Mouse (Mus musculus) embryonic facial prominence, embryonic 15.5 days (tissue): Measurements from ENCODE around the gene Megf6. TPM values are rescaled to one million over a fixed set of nuclear protein-coding genes. Genes with fewer than 3 reads are reported as not detected.
A peak's percentile ranks its signal among the peaks of the same experiment; 100 is the strongest.

Experiments used
- ATAC-seq: fragments of 200-750 bp; cut with Nextera tagmentation; 2 replicates; pipeline ENCODE4 v1.8.0; 2017; ENCODE audit warnings: low read depth, moderate TSS enrichment; ENCODE audit not compliant: insufficient number of reproducible peaks, low FRiP score, low TSS enrichment
- H3K27ac ChIP-seq: fragments of 300-500 bp; sonication (generic); replicated peaks from 2 replicates; pipeline ENCODE4 v1.5.1; 2015; ENCODE audit warnings: mild to moderate bottlenecking, inconsistent platforms
- H3K27me3 ChIP-seq: fragments of 300-500 bp; sonication (generic); 2 replicates; pipeline ENCODE4 v1.6.1; 2015; ENCODE audit warnings: inconsistent platforms
- H3K36me3 ChIP-seq: fragments of 300-500 bp; sonication (generic); 2 replicates; pipeline ENCODE4 v1.6.1; 2015; ENCODE audit warnings: mild to moderate bottlenecking, inconsistent platforms
- H3K4me1 ChIP-seq: fragments of 300-500 bp; sonication (generic); 2 replicates; pipeline ENCODE4 v1.6.1; 2015; ENCODE audit warnings: inconsistent platforms
- H3K4me2 ChIP-seq: fragments of 300-500 bp; sonication (generic); replicated peaks from 2 replicates; pipeline ENCODE4 v1.6.1; 2015; ENCODE audit warnings: mild to moderate bottlenecking, inconsistent platforms
- H3K4me3 ChIP-seq: fragments of 300-500 bp; sonication (generic); replicated peaks from 2 replicates; pipeline ENCODE4 v1.5.1; 2015; ENCODE audit warnings: mild to moderate bottlenecking, inconsistent platforms
- H3K9ac ChIP-seq: fragments of 300-500 bp; sonication (generic); 2 replicates; pipeline ENCODE4 v1.6.1; 2015; ENCODE audit warnings: inconsistent platforms
- H3K9me3 ChIP-seq: fragments of 300-500 bp; sonication (generic); replicated peaks from 2 replicates; pipeline ENCODE4 v1.6.1; 2016; ENCODE audit warnings: inconsistent platforms
- WGBS: fragments of 180-500 bp; shearing (Covaris S2); methylation state at CpG from one replicate; pipeline ENCODE4 v1.1.7; 2015; 5-methylcytosine and 5-hydroxymethylcytosine counted together
- polyA plus RNA-seq: library from polyadenylated mRNA; unstranded; fragments of >200 nt; fragmentation: Nextera tagmentation; extraction: Ambion mirVana; gene quantifications from 2 replicates; pipeline ENCODE4 v1.2.1, GENCODE M21; 2015

Megf6 gene
- polyA plus RNA-seq, 1 experiment from 2014 or later: 146 TPM

GRCm38 (mm10) chr4:154309131-154309530 lies 138.6 kb downstream of the Megf6 start:
- H3K9ac ChIP-seq: no peak overlapping the region
- no peaks in the 10 kb centered on the region for H3K36me3 ChIP-seq
- no peak overlapping the region for H3K27ac ChIP-seq
- 90% methylated on average over 2 of the region's 2 CpGs for WGBS
- no peak for ATAC-seq
- H3K9me3 ChIP-seq: no peaks in the 10 kb centered on the region
- no peak overlapping the region for H3K4me2 ChIP-seq
- no peaks in the 10 kb centered on the region for H3K4me1 ChIP-seq
- no peak overlapping the region for H3K4me3 ChIP-seq
- H3K27me3 ChIP-seq: no peaks in the 10 kb centered on the region

GRCm38 (mm10) chr4:154310576-154311262 lies 140.2 kb downstream of the Megf6 start:
- Histone ChIP-seq H3K27me3 (no peaks in the 10 kb centered on the region), H3K4me1 (no peaks in the 10 kb centered on the region), H3K4me3 (no peak overlapping the region), H3K36me3 (no peaks in the 10 kb centered on the region), H3K4me2 (no peak overlapping the region), H3K27ac (no peak overlapping the region), H3K9me3 (no peaks in the 10 kb centered on the region), H3K9ac (no peak overlapping the region)
- no peak for ATAC-seq
- 57% methylated on average over 9 of the region's 9 CpGs for WGBS

GRCm38 (mm10) chr4:154312143-154312812 lies 141.7 kb downstream of the Megf6 start:
- Histone ChIP-seq H3K4me3 (no peak overlapping the region), H3K4me2 (no peak overlapping the region), H3K9ac (no peak overlapping the region), H3K27me3 (no peaks in the 10 kb centered on the region), H3K27ac (0 out of 2 replicates have a peak overlapping the region, but pooled peaks have one; percentile 8), H3K36me3 (no peaks in the 10 kb centered on the region), H3K9me3 (no peaks in the 10 kb centered on the region), H3K4me1 (no peaks in the 10 kb centered on the region)
- no peak for ATAC-seq
- WGBS: 94% methylated on average over 2 of the region's 2 CpGs

- 0 out of 2 replicates have a peak overlapping the region, but pooled peaks have one; percentile 8 for H3K27ac ChIP-seq
- no peaks in the 10 kb centered on the region for H3K9me3 ChIP-seq
- H3K4me1 ChIP-seq: no peaks in the 10 kb centered on the region
- no peaks in the 10 kb centered on the region for H3K27me3 ChIP-seq
- no peak overlapping the region for H3K9ac ChIP-seq
- 30% methylated on average over 4 of the region's 4 CpGs for WGBS
- no peak overlapping the region for H3K4me3 ChIP-seq
- 0 out of 2 replicates have a peak, but pooled peaks have one; percentile 36 for ATAC-seq
- no peak overlapping the region for H3K4me2 ChIP-seq
- no peaks in the 10 kb centered on the region for H3K36me3 ChIP-seq
Measured at GRCm38 (mm10) chr4:154312935-154313621, 142.5 kb downstream of the Megf6 start.

GRCm38 (mm10) chr4:154313622-154313967 lies 143.1 kb downstream of the Megf6 start:
- no peak overlapping the region for H3K27ac ChIP-seq
- 66% methylated on average over 11 of the region's 11 CpGs for WGBS
- no peaks in the 10 kb centered on the region for H3K9me3 ChIP-seq
- no peak overlapping the region for H3K4me2 ChIP-seq
- H3K4me1 ChIP-seq: no peaks in the 10 kb centered on the region
- H3K27me3 ChIP-seq: no peaks in the 10 kb centered on the region
- H3K36me3 ChIP-seq: no peaks in the 10 kb centered on the region
- ATAC-seq: no peak
- no peak overlapping the region for H3K4me3 ChIP-seq
- no peak overlapping the region for H3K9ac ChIP-seq

Other genes starting within 250 kb of the Megf6 start
- 74.7 and 79.0 TPM in 2 replicates for gene A430005L14Rik, start 213.5 kb upstream of the Megf6 start, polyA plus RNA-seq
- gene Dffb, start 195.6 kb upstream of the Megf6 start, polyA plus RNA-seq: 12.7 and 15.0 TPM in 2 replicates
- 14.9 and 16.1 TPM in 2 replicates for gene Cep104, start 195.5 kb upstream of the Megf6 start, polyA plus RNA-seq
- 21.3 and 23.1 TPM in 2 replicates for gene Lrrc47, start 159.0 kb upstream of the Megf6 start, polyA plus RNA-seq
- gene Smim1, start 144.5 kb upstream of the Megf6 start, polyA plus RNA-seq: 28.4 TPM in 2 replicates
- 0.15 and 0.20 TPM in 2 replicates for gene Ccdc27, start 128.1 kb upstream of the Megf6 start, polyA plus RNA-seq
- gene Trp73, start 30.5 kb upstream of the Megf6 start, polyA plus RNA-seq: 9.3 and 9.8 TPM in 2 replicates
- gene Wrap73, start 28.4 kb upstream of the Megf6 start, polyA plus RNA-seq: 44.1 and 44.6 TPM in 2 replicates
- gene Tprgl, start 10.1 kb upstream of the Megf6 start, polyA plus RNA-seq: 154 and 159 TPM in 2 replicates
- 7.5 and 7.7 TPM in 2 replicates for gene Arhgef16, start 130.9 kb downstream of the Megf6 start, polyA plus RNA-seq
- not detected in 2 replicates for gene B230104I21Rik, start 165.4 kb downstream of the Megf6 start, polyA plus RNA-seq